Comparison of ENCODE assay signal across 10 mouse cellular contexts in the genomic region with DNA sequence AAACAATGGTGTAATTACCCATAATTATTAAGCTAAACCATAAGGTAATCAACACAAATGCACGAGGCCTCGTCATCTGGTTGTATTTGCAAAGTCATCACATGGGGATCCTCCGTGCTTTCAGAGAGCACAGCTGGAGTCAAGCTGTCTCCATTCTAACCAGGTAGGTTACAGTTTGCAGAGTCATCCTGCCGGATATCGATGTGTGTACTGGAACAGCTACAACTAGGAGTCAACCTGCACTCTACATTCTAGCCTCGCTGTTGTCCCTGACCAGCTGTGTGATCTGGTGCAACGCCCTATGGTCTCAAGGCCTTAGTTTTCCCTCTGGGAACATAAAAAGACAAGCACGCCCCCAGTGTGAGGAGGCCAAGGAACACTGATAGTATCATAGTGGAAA. TPM values are rescaled to one million over a fixed set of nuclear protein-coding genes. Genes with fewer than 3 reads are reported as not detected.
DNase-seq lines count a peak whose midpoint lies in the region; ATAC-seq and TF ChIP-seq lines count a peak whose summit lies in the region.
"Had no signal": no experiment of that assay in that cellular context is flagged by ENCODE, and none has a peak within 500 bp of the region (broad histone marks: within the 10 kb centered on the region; RNA-seq: fewer than 3 reads in every experiment).

No protein-coding gene starts in this region.

- H3K4me3 ChIP-seq in ES-E14 (ENCODE audit: insufficient read depth in 1 of 2, low read depth in 1 of 2, low read length in 2 of 2, poor library complexity in 1 of 2, severe bottlenecking in 1 of 2), result peak overlapping the region; percentile 9 to 31; a peak in 2 of 4 replicates
- H3K4me3 ChIP-seq in forebrain, embryonic 11.5 days (ENCODE audit: low read depth, low read length), result no peak overlapping the region; the same call in 1 of the 2 replicates

- no peak overlapping the region for H3K27ac ChIP-seq in ES-E14 (ENCODE audit: insufficient read depth, low read depth, low read length, poor library complexity, severe bottlenecking)
- H3K27ac ChIP-seq in forebrain, embryonic 11.5 days (ENCODE audit: low read depth, low read length), result no peak overlapping the region

- peaks cover 0 to 2% of the 10 kb centered on the region in 2 experiments; a peak in 1 of 4 replicates for H3K4me1 ChIP-seq in ES-E14 (ENCODE audit: control insufficient read depth in 2 of 2, insufficient read depth in 2 of 2, low read length in 2 of 2, poor library complexity in 1 of 2)
- H3K4me1 ChIP-seq in forebrain, embryonic 11.5 days (replicated peaks; ENCODE audit: control insufficient read depth, insufficient read depth, low read length), result no peaks in the 10 kb centered on the region

- ATAC-seq in forebrain, embryonic 11.5 days (replicated peaks; ENCODE audit: low FRiP score), result no peak
- ATAC-seq in megakaryocyte progenitor cell, adult 5-6 weeks (replicated peaks; ENCODE audit: poor library complexity), result peak; percentile 22; the same call in 1 of the 2 replicates

- peaks cover 8% of the 10 kb centered on the region for H3K36me3 ChIP-seq in ES-E14 (ENCODE audit: control insufficient read depth, insufficient read depth, low read length, poor library complexity, severe bottlenecking)
- no peaks in the 10 kb centered on the region for H3K36me3 ChIP-seq in forebrain, embryonic 11.5 days (ENCODE audit: control insufficient read depth, insufficient read depth, low read length)

- peak overlapping the region; percentile 59; the same call in 1 of the 2 replicates for H3K4me2 ChIP-seq in forebrain, embryonic 11.5 days (ENCODE audit: low read depth, low read length, severe bottlenecking)

- 81% methylated on average over 8 of the region's 8 CpGs for WGBS in forebrain, embryonic 11.5 days

- no peaks in the 10 kb centered on the region for H3K9me3 ChIP-seq in ES-E14 (ENCODE audit: control insufficient read depth, insufficient read depth, low read depth, low read length)
- no peaks in the 10 kb centered on the region for H3K9me3 ChIP-seq in forebrain, embryonic 11.5 days (ENCODE audit: control insufficient read depth, low read length)

- in situ Hi-C loops in ES-E14 (cut with MboI; ENCODE audit: low sequenced_read_pairs in 2 of 2, unreplicated experiment in 2 of 2), result no loop called here

- peak; percentile 6 for DNase-seq in gastrocnemius, postnatal 25 days
- no peak for DNase-seq in gastrocnemius, postnatal 14 days
- DNase-seq in ES-E14 (ENCODE audit: low read depth, low spot score), result no peak
- no peak for DNase-seq in forebrain, embryonic 11.5 days (ENCODE audit: low spot score)
- no peak for DNase-seq in retina, embryonic 14.5 days (ENCODE audit: low spot score)
- no peak for DNase-seq in layer of hippocampus, adult 9-11 months
- no peak for DNase-seq in gastrocnemius, postnatal 36 days
- DNase-seq: kidney, postnatal 25 days; right cerebral cortex, adult 18-20 months had no signal

- no peaks in the 10 kb centered on the region for H3K27me3 ChIP-seq in forebrain, embryonic 11.5 days (ENCODE audit: control insufficient read depth, insufficient read depth, low read length)

- intact Hi-C loops in gastrocnemius, postnatal 14 days (cut with DNase I; ENCODE audit: low total_unique reads), result no loop called here
- intact Hi-C loops in gastrocnemius, postnatal 36 days (cut with DNase I), result no loop called here

- H3K9ac ChIP-seq in ES-E14 (ENCODE audit: insufficient read depth, low read depth, low read length, poor library complexity, severe bottlenecking), result peak overlapping the region; percentile 38; the same call in 1 of the 2 replicates
- no peak overlapping the region for H3K9ac ChIP-seq in forebrain, embryonic 11.5 days (ENCODE audit: low read length)

TF ChIP-seq in ES-E14, 5 proteins besides CTCF, POLR2A, EP300 and RAD21:
- TF ChIP-seq CHD2 (IDR thresholded peaks at IDR 0.05; ENCODE audit: low read depth, low read length) (no peak), ZC3H11A (IDR thresholded peaks at IDR 0.05; ENCODE audit: borderline replicate concordance, low read depth, low read length) (no peak), MAFK (IDR thresholded peaks at IDR 0.05; ENCODE audit: insufficient read depth, low read depth, low read length) (no peak; the same call in 1 of the 2 replicates), ZNF384 (IDR thresholded peaks at IDR 0.05; ENCODE audit: low read depth, low read length) (no peak)

RNA-seq across cellular contexts. Expression of a gene that starts 2.1 kb away (rescaled TPM):
- total RNA-seq in gastrocnemius, postnatal 25 days (2021), result 10 to 100 TPM in 1 of 2 experiments, 1 to 10 TPM in 1; 7.2 to 11.7 TPM
- 10 to 100 TPM; 17.3 to 19.0 TPM for total RNA-seq in gastrocnemius, postnatal 14 days (2021)
- total RNA-seq in ES-E14 (2012; rRNA removed), result 195 and 225 TPM in 2 replicates
- 382 and 393 TPM in 2 replicates for polyA plus RNA-seq in forebrain, embryonic 11.5 days (2014; fragmentation: Nextera tagmentation; extraction: Ambion mirVana)
- 59.4 and 69.0 TPM in 2 replicates for total RNA-seq in megakaryocyte progenitor cell, adult 5-6 weeks (2015)
- total RNA-seq in megakaryocyte progenitor cell, adult 5-6 weeks (2017), result 64.1 and 64.6 TPM in 2 replicates
- 1 to 10 TPM; 6.4 to 8.0 TPM for total RNA-seq in gastrocnemius, postnatal 36 days (2021)

RNA-seq across cellular contexts. Expression of a gene that starts 45.1 kb away (rescaled TPM):
- 1 to 10 TPM; 1.6 to 1.8 TPM for total RNA-seq in gastrocnemius, postnatal 25 days (2021)
- 1 to 10 TPM; 1.4 to 1.6 TPM for total RNA-seq in gastrocnemius, postnatal 14 days (2021)
- 3.5 and 4.0 TPM in 2 replicates for total RNA-seq in ES-E14 (2012; rRNA removed)
- 3.6 and 3.8 TPM in 2 replicates for polyA plus RNA-seq in forebrain, embryonic 11.5 days (2014; fragmentation: Nextera tagmentation; extraction: Ambion mirVana)
- 1.9 and 2.3 TPM in 2 replicates for total RNA-seq in megakaryocyte progenitor cell, adult 5-6 weeks (2015)
- 5.7 TPM in 2 replicates for total RNA-seq in megakaryocyte progenitor cell, adult 5-6 weeks (2017)
- 1 to 10 TPM; 1.7 to 1.8 TPM for total RNA-seq in gastrocnemius, postnatal 36 days (2021)
